Mouse (Mus musculus) liver, adult 2 months (tissue): ENCODE data around the gene Cst12.

Experiments used
- CTCF ChIP-seq: fragments of 200-500 bp; IDR thresholded peaks from 2 replicates; pipeline ENCODE4 v1.5.1; 2011; ENCODE audit warnings: low read depth, low read length, control low read depth
- POLR2A ChIP-seq: fragments of 200-500 bp; IDR thresholded peaks from 2 replicates; pipeline ENCODE4 v1.6.1; 2011; ENCODE audit warnings: low read length, control low read depth; ENCODE audit not compliant: insufficient read depth; ENCODE audit errors: extremely low read depth

DNA sequence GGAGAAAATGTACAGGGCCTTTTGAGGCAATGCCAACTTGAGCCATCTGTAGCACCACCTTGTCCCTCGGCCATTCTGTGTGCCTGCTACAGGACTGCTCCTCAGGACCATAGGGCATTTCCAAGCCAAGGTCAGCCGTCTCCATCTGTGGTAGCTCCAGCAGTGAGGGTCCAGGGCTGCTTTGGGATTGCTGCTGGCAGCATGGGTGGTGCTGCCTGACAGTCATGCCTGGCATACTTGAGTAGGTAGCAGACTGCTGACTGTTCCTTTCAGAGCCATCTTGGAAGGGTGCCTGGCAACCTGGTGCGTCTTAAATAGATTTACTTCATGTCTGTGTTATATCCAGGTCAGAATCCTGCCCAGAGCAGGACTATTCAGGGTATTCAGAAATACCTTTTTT lies 46.2 kb upstream of the Cst12 start:
- TF ChIP-seq CTCF (no peak), POLR2A (no peak)
